Mouse (Mus musculus): ENCODE measurements at regions not wholly inside any gene's neighbourhood (a gene's known extent, or its start where the extent isn't known, plus 50 kb on each side); places are given as distances from the start of the nearest gene placed in this dataset.

DNA sequence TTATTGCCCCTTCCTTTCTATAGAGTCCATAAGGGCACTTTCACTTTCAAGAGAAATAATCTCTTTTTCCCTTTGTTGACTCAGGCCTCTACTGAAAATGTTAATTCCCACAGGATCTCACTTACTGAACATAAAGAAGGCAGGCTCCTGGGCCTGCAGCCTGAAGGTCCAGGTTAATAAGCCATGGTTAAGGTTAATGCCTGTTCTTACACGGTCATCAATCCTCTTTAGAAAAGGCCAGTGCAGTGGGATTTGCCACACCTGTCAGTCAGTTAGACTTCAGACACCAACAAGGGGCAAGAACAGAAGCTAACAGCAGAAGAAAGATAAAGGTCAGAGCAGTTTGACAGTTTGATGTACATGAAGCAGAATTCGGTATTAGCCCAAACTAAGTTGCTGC, 288.6 kb downstream of the Fam84b start:
- Histone ChIP-seq H3K4me3 (ENCODE audit: control insufficient read depth, low read depth, low read length) (no peak overlapping the region), H3K27ac (ENCODE audit: control insufficient read depth, insufficient read depth, low read depth, low read length) (no peak overlapping the region), H3K36me3 (ENCODE audit: control insufficient read depth, insufficient read depth, low read length) (no peaks in the 10 kb centered on the region), H3K4me1 (ENCODE audit: control insufficient read depth, insufficient read depth, low read length) (no peaks in the 10 kb centered on the region), H3K27me3 (ENCODE audit: control insufficient read depth, insufficient read depth, low read length) (no peaks in the 10 kb centered on the region)
- TF ChIP-seq CTCF (IDR thresholded peaks at IDR 0.05; ENCODE audit: control insufficient read depth, insufficient read depth, insufficient replicate concordance, low read depth, low read length) (no peak), POLR2A (IDR thresholded peaks at IDR 0.05; ENCODE audit: control insufficient read depth, low read depth, low read length) (no peak)

DNA sequence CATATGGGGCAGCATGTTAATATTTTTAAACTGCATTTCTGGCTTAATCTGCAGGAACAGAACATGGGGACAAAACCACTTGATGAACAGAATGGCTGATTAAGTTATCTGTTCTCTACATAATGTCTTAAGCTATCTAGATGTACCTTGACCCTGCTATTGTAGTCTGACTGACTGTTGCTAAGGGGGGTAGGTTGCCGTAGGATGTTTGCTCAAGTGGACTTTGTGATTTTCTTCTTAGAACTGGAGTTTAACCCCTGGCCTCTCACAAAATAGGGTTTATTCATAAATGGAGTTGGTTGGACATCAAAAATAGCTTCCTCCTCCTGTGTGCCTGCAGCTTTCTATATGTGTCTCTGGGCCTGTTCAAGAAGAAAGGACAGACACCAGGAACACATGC, 292.9 kb downstream of the Fam84b start:
- no peak overlapping the region for H3K27ac ChIP-seq (ENCODE audit: control insufficient read depth, insufficient read depth, low read depth, low read length)
- TF ChIP-seq POLR2A (IDR thresholded peaks at IDR 0.05; ENCODE audit: control insufficient read depth, low read depth, low read length), result no peak
- TF ChIP-seq CTCF (IDR thresholded peaks at IDR 0.05; ENCODE audit: control insufficient read depth, insufficient read depth, insufficient replicate concordance, low read depth, low read length), result no peak
- no peaks in the 10 kb centered on the region for H3K27me3 ChIP-seq (ENCODE audit: control insufficient read depth, insufficient read depth, low read length)
- H3K4me3 ChIP-seq (ENCODE audit: control insufficient read depth, low read depth, low read length), result no peak overlapping the region
- no peaks in the 10 kb centered on the region for H3K36me3 ChIP-seq (ENCODE audit: control insufficient read depth, insufficient read depth, low read length)
- no peaks in the 10 kb centered on the region for H3K4me1 ChIP-seq (ENCODE audit: control insufficient read depth, insufficient read depth, low read length)

DNA sequence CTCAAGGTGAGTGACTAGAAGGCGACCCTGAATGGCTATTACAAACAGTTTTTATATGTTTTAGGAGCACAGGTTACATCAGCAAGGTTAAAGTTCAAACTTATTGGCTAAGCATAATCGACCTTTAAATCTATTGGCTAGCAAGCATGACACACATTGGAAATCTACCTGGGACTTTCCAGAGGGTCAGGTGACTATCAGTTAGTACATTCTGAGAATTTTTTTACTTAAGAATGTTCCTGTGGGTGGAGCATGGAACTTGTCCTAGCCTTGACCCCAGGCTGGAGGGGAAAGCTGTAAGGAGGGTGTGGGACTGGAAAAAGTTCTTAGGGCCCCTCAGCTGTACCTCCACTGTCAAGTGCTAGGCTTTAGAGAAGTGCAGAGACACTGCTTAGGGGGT, 297.9 kb downstream of the Fam84b start:
- TF ChIP-seq POLR2A (IDR thresholded peaks at IDR 0.05; ENCODE audit: control insufficient read depth, low read depth, low read length) (no peak), CTCF (IDR thresholded peaks at IDR 0.05; ENCODE audit: control insufficient read depth, insufficient read depth, insufficient replicate concordance, low read depth, low read length) (no peak)
- Histone ChIP-seq H3K4me3 (ENCODE audit: control insufficient read depth, low read depth, low read length) (no peak overlapping the region), H3K4me1 (ENCODE audit: control insufficient read depth, insufficient read depth, low read length) (no peaks in the 10 kb centered on the region), H3K27ac (ENCODE audit: control insufficient read depth, insufficient read depth, low read depth, low read length) (no peak overlapping the region), H3K36me3 (ENCODE audit: control insufficient read depth, insufficient read depth, low read length) (no peaks in the 10 kb centered on the region), H3K27me3 (ENCODE audit: control insufficient read depth, insufficient read depth, low read length) (no peaks in the 10 kb centered on the region)

DNA sequence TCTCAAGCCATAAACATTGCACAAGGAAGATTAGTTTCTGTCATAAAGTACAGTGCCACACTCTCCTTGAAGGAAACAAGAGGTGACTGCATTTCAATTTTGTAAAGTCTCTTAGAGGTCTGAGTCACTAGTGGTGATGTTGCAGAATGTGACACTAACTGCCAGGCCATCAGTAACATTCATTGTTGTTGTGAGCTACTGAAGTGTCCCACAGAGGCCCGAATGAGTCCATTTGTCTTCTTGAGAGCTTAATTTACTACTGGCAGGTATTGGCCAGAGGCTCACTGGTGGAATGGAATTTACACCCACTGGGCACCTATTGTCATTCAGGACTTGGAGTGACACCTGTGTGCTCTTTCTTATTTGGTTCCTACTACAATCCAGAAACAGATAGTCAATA, 299.0 kb downstream of the Fam84b start:
- no peaks in the 10 kb centered on the region for H3K4me1 ChIP-seq (ENCODE audit: control insufficient read depth, insufficient read depth, low read length)
- H3K36me3 ChIP-seq (ENCODE audit: control insufficient read depth, insufficient read depth, low read length), result no peaks in the 10 kb centered on the region
- H3K27me3 ChIP-seq (ENCODE audit: control insufficient read depth, insufficient read depth, low read length), result no peaks in the 10 kb centered on the region
- no peak for TF ChIP-seq CTCF (IDR thresholded peaks at IDR 0.05; ENCODE audit: control insufficient read depth, insufficient read depth, insufficient replicate concordance, low read depth, low read length)
- TF ChIP-seq POLR2A (IDR thresholded peaks at IDR 0.05; ENCODE audit: control insufficient read depth, low read depth, low read length), result no peak
- H3K4me3 ChIP-seq (ENCODE audit: control insufficient read depth, low read depth, low read length), result no peak overlapping the region
- H3K27ac ChIP-seq (ENCODE audit: control insufficient read depth, insufficient read depth, low read depth, low read length), result no peak overlapping the region

DNA sequence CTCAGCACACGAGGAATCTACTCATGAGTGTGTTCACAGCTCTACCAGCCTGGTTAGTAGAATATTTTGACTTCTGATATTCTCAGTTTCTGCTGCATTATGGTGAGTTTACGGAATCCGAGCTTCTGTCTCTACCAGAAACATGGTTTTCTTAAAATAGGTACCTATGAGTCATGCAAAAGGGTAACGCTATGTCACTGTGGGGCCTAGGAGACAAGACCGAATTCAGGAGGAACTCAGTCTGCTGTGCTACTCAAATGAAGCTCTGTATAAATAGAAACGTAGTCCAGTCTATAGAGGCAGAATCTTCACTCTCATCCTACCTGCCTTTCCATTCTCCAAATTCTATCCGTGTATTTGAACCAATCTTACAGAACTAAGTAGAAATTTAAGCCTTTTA, 305.5 kb downstream of the Fam84b start:
- H3K27me3 ChIP-seq (ENCODE audit: control insufficient read depth, insufficient read depth, low read length), result no peaks in the 10 kb centered on the region
- H3K36me3 ChIP-seq (ENCODE audit: control insufficient read depth, insufficient read depth, low read length), result no peaks in the 10 kb centered on the region
- no peak overlapping the region for H3K4me3 ChIP-seq (ENCODE audit: control insufficient read depth, low read depth, low read length)
- no peaks in the 10 kb centered on the region for H3K4me1 ChIP-seq (ENCODE audit: control insufficient read depth, insufficient read depth, low read length)
- TF ChIP-seq POLR2A (IDR thresholded peaks at IDR 0.05; ENCODE audit: control insufficient read depth, low read depth, low read length), result no peak
- TF ChIP-seq CTCF (IDR thresholded peaks at IDR 0.05; ENCODE audit: control insufficient read depth, insufficient read depth, insufficient replicate concordance, low read depth, low read length), result no peak
- no peak overlapping the region for H3K27ac ChIP-seq (ENCODE audit: control insufficient read depth, insufficient read depth, low read depth, low read length)

DNA sequence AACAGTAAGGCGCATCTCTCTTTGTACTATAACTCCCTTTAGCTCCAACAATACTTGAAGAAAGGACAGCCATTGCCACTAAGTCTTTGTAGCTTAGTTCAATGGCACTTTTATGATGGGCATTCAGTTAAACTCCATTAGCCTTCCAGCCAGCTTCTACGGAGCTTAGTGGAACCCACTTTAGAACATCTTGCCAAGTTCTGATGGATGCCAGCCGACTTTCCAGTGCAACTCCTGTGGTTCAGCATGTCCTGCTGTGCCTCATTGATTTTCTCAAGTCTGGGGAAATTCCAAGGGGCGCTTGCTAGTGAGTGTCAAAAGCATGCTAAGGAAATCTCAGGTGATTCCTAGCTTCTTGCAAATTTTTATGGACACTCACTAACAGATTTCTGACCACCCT, 316.4 kb downstream of the Fam84b start:
- H3K4me3 ChIP-seq (ENCODE audit: control insufficient read depth, low read depth, low read length), result no peak overlapping the region
- no peaks in the 10 kb centered on the region for H3K36me3 ChIP-seq (ENCODE audit: control insufficient read depth, insufficient read depth, low read length)
- H3K27ac ChIP-seq (ENCODE audit: control insufficient read depth, insufficient read depth, low read depth, low read length), result no peak overlapping the region
- no peaks in the 10 kb centered on the region for H3K4me1 ChIP-seq (ENCODE audit: control insufficient read depth, insufficient read depth, low read length)
- no peaks in the 10 kb centered on the region for H3K27me3 ChIP-seq (ENCODE audit: control insufficient read depth, insufficient read depth, low read length)
- TF ChIP-seq POLR2A (IDR thresholded peaks at IDR 0.05; ENCODE audit: control insufficient read depth, low read depth, low read length) (no peak), CTCF (IDR thresholded peaks at IDR 0.05; ENCODE audit: control insufficient read depth, insufficient read depth, insufficient replicate concordance, low read depth, low read length) (no peak)

DNA sequence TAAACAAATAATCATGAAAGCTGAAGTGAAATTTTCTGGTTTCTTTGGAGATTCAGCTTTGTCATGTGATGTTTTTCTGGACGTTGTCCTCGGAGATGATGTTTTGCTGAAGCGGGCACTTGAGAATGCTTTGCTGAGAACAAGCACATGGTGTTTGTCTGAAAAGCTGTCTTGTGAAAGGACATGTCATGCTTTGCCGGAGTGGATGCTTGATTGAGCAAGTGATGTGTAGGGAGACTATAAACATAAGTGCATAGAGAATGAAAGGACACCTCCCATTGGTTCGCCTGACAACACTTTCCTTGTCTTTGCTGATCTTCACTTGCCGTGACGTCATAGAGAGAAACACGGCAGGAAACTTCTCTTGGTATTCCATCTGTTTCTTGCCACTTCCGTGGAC, 318.9 kb downstream of the Fam84b start:
- no peak overlapping the region for H3K27ac ChIP-seq (ENCODE audit: control insufficient read depth, insufficient read depth, low read depth, low read length)
- TF ChIP-seq CTCF (IDR thresholded peaks at IDR 0.05; ENCODE audit: control insufficient read depth, insufficient read depth, insufficient replicate concordance, low read depth, low read length), result no peak
- no peak for TF ChIP-seq POLR2A (IDR thresholded peaks at IDR 0.05; ENCODE audit: control insufficient read depth, low read depth, low read length)
- H3K4me3 ChIP-seq (ENCODE audit: control insufficient read depth, low read depth, low read length), result no peak overlapping the region
- H3K4me1 ChIP-seq (ENCODE audit: control insufficient read depth, insufficient read depth, low read length), result no peaks in the 10 kb centered on the region
- H3K27me3 ChIP-seq (ENCODE audit: control insufficient read depth, insufficient read depth, low read length), result no peaks in the 10 kb centered on the region
- H3K36me3 ChIP-seq (ENCODE audit: control insufficient read depth, insufficient read depth, low read length), result no peaks in the 10 kb centered on the region

DNA sequence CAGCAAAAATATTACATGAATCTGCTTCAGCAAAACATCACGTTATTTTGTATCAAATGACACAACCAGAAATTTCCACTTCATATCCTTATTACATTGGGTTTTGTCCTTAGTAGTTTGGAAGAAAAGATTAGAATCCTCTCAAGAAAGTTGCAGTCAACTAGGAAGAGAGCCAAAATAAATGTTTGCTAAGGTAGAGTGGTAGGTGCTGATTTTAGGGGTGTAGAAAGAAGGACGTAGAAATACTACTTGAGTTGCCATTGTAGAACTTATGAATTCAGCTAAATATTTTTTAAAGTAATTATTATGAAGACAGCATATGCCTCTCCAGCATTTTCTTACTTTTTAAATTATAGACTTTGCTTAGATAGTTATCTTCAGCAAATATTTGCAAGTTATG, 336.8 kb downstream of the Fam84b start:
- Histone ChIP-seq H3K27me3 (ENCODE audit: control insufficient read depth, insufficient read depth, low read length) (no peaks in the 10 kb centered on the region), H3K4me1 (ENCODE audit: control insufficient read depth, insufficient read depth, low read length) (no peaks in the 10 kb centered on the region), H3K4me3 (ENCODE audit: control insufficient read depth, low read depth, low read length) (no peak overlapping the region), H3K27ac (ENCODE audit: control insufficient read depth, insufficient read depth, low read depth, low read length) (no peak overlapping the region), H3K36me3 (ENCODE audit: control insufficient read depth, insufficient read depth, low read length) (no peaks in the 10 kb centered on the region)
- TF ChIP-seq CTCF (IDR thresholded peaks at IDR 0.05; ENCODE audit: control insufficient read depth, insufficient read depth, insufficient replicate concordance, low read depth, low read length), result no peak
- TF ChIP-seq POLR2A (IDR thresholded peaks at IDR 0.05; ENCODE audit: control insufficient read depth, low read depth, low read length), result no peak

All from testis, adult 2 months (tissue).